Mouse (Mus musculus) left cerebral cortex, postnatal 4 days (tissue): ENCODE results near the gene Mcm3ap. TPM values are rescaled to one million over a fixed set of nuclear protein-coding genes. Genes with fewer than 3 reads are reported as not detected.

ENCODE experiments used
- DNase-seq: peaks from one replicate; pipeline ENCODE4 v3.0.0-alpha.2; 2022
- intact Hi-C: fragments of 180-260 bp; cut with DNase I; formaldehyde crosslinking; loops from one replicate; pipeline ENCODE4 v1.15.1; 2025
- total RNA-seq, 2 experiments: library from RNA; stranded (reverse); gene quantifications; 2 replicates each; pipeline ENCODE4 v1.2.3; 2021

Gene Mcm3ap
- total RNA-seq = 10 to 100 TPM; 59.3 to 61.9 TPM

DNA sequence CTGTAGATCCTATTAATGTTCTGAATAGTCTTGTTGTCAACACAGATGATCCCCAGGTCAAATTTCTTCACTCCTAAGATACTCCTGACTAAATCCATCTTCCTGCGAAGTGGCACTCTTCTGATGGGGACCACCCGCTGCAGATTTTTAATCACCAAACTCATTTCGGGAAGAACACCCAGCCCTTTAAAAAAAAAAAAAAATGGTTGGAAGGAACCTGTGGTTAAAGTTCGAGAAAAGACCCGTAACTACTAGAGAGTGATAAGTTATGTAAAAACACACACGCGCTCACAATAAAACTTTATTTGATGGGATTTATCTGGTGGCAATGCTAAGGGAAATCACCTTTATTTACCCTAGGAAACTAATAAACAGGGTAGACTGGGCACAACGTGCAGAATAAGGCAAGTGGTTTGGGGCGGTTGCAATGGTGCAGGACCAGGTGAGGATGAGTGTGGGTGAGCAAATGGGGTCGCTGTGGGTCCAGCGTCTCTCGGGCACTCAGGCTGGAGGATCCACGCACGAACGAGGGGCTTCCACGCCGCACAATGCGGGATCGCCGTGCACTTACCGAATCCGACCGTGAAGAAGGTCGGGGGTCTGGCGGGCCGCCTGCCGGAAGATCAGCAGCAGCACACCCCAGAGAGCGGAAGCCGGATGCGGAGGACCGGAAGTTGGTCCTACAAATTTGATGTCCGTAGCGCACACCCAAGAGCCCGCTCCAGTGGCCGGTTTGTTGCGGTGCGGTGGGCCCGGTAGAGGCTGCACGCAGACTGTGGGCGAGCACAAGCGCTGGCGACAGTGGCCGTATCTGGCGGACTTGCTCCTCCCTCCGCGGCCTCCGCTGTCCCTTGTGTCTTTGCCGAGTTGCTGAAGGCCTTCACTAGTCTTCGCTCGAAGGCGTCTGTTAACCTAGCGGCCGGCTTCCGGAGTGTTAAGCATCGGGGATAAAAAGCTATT, at the start of gene Mcm3ap, which contains the start of gene Ybey:
TSS of gene Mcm3ap (plus strand) at position 725 of the 960 bp plus-strand sequence.
TSS of gene Ybey (minus strand) at position 912 of the 960 bp plus-strand sequence.
- DNase-seq = peak; percentile 90
- intact Hi-C loops = no loop called here

DNA sequence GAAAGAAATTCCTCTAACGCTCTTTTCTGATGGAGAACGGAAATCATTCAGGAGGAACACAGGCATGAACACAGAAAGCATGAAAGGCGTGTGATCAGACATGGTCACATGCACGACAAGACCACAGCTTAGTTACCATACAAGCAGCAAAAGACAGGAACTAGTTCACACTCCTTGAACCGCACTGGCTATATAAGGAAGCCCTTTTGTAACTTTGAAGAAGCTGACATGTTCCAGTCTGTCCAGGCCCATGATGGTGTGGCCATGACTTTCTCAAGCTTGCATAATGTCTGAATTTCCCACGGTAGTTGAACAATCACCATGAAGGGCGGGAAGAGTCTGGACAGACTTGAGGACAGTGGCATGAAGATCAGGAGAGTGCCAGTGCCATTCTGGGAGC, 43.1 kb upstream of the Mcm3ap start:
- no peak for DNase-seq
- intact Hi-C loops = loop anchor here (10.0 kb wide), 1 partner anchor 89 kb away; no protein-coding TSS in a partner anchor

DNA sequence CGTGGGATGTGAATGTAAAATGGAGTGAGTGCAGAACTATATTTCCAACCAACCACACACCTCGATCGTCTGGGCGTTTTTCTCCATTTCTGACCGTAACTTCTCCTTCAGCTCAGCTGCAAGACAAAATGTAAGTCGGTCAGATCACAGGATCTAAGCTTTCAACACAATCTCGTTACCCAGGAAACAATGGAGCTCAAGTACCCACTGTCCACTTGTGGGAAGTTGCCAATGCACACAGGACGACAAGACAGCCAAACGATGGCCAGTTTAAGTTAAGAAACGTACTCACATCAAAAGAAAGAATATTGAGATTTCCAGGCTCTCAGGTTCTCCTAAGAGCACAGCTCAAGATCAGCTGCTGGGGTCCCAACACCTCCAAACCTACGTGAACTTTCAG, 34.8 kb upstream of the Mcm3ap start:
- DNase-seq = no peak
- intact Hi-C loops = no loop called here

DNA sequence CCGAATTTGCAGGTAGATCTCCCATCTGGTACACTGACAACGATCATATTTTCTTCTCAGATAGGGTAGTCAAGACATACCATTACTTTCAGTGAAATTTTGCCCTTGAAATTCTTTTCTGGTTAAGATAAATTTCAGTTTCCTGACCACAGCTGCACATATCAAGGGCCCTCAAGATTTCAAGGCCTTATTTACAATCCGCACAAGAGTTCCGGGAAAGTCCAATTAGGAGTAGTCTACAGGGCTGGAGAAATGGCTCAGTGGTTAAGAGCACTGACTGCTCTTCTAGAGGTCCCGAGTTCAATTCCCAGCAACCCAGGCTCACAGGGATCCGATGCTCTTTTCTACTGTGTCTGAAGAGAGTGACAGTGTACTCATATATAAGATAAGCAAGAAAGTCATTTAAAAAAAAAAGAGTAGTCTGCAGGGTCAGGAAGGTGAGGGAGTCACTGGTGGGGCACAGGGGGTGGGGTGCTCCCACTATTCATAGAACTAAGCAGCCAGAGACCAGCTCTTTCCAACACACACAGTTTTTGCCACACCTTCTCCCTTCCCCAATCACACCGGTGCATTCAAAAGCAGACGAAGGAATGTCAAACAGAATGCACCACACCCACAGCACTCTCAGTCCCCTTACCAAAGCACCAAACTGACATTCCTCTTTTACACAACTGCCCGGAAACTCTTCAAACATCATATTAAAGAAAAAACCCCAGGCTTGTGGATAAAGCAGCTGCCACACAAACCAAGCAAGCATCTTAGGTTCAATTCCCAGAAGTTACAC, 29.4 kb upstream of the Mcm3ap start:
- DNase-seq = no peak
- intact Hi-C loops = no loop called here

DNA sequence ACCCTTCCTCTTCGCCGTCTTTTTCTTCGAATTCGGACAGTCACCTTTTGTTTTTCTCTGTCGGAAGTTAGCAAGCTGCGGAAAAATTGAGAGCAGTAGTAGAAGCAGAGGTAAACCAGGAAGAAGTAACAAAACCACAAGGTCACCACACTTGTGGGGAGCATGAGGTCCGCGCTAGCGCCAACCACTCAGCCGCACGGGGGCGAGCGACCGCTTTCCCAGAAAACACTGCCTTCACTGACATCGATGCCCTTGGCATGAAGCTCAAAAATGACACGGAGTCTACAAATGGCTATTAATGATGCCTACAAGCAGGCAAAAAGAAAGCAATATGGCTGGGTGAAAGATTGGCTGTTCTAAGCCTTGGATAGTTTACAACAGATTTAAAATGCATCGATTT, 28.4 kb upstream of the Mcm3ap start, which contains the start of gene AC141477.1:
TSS of gene AC141477.1 (minus strand) at position 164 of the 400 bp plus-strand sequence.
- intact Hi-C loops = no loop called here
- DNase-seq = no peak

DNA sequence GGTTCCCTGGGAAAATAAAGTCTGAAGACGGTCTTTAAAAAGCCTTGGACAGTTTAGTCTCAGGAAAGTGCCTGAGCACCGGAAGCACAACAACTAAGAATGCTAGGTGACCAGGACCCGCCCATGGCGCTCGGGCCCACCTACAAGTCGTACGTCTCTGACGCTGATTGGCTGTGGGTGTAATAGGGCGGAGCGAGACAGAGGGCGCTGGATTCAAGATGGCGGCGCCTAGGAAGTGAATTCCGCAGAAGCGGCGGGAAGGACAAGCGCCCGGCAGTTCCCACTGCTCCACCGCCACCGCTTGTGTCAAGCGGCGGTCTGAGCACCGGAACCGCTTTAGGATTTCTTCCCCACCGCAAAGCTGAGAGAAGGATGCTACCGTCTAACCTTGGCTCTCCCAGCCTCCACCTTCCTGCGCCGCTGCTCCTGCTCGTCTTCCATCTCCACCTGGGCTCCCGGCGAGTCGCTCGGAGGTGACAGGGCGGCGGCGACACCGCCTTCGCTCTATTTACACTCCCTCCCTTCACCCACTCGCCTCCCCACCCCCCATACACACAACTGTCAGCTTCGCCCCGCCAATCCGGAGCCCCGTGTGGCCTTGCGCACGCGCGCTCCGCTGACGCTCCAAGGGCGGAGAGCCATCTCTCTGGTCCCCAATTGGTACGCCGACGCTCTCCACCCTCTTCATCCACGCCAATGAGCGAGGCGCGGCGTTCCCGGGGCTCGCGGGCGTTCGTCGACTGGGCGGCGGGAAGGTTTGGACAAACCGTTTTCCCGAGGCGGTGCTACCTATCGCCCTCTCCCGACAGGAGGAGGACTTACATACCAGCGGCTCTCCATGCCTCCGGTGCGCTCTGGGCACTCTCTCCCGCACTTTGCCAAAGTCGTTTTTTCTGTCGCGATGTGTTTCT, 26.3 kb upstream of the Mcm3ap start, which contains the start of gene Pcnt:
TSS of gene Pcnt (minus strand) at position 609 of the 911 bp plus-strand sequence.
- intact Hi-C loops = no loop called here
- DNase-seq = peak; percentile 98

GRCm38 (mm10) chr10:76445996-76446681, 22.6 kb upstream of the Mcm3ap start:
- DNase-seq = no peak

GRCm38 (mm10) chr10:76447406-76448229, 21.1 kb upstream of the Mcm3ap start:
- intact Hi-C loops = no loop called here
- no peak for DNase-seq

More at GRCm38 (mm10) chr10:76445996-76446681, 22.6 kb upstream of the Mcm3ap start:
- intact Hi-C loops = no loop called here

DNA sequence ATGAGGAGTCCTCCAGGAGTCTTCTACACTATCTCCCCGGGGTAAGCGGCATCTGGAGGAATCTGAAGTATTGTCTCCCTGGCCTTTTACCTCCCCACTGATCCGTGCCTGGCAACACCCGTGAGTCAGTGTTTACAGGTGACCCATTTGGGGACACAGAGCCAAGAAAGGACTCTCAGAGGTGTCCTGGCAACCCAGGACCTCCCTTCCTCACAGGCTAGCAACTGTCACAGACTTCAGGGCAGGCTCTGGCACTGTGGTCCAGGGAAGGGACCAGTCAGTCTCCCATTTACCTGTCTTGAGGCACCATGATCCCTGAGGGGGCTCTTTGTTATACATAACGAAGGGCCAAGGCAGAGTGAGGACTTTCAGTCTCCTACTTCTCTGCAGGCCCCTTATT, 19.9 kb upstream of the Mcm3ap start, which contains the start of gene 2610028H24Rik:
TSS of gene 2610028H24Rik (plus strand) at position 231 of the 400 bp plus-strand sequence.
- DNase-seq = no peak
- intact Hi-C loops = no loop called here

- intact Hi-C loops = no loop called here
- DNase-seq = peak; percentile 58
These were observed 13.4 kb upstream of the Mcm3ap start for GRCm38 (mm10) chr10:76455289-76455688.

- intact Hi-C loops = no loop called here
- DNase-seq = no peak
These were observed 7.5 kb upstream of the Mcm3ap start for GRCm38 (mm10) chr10:76461255-76461654.

- no peak for DNase-seq
- intact Hi-C loops = no loop called here
These were observed 6.4 kb upstream of the Mcm3ap start for GRCm38 (mm10) chr10:76462312-76462711.

DNA sequence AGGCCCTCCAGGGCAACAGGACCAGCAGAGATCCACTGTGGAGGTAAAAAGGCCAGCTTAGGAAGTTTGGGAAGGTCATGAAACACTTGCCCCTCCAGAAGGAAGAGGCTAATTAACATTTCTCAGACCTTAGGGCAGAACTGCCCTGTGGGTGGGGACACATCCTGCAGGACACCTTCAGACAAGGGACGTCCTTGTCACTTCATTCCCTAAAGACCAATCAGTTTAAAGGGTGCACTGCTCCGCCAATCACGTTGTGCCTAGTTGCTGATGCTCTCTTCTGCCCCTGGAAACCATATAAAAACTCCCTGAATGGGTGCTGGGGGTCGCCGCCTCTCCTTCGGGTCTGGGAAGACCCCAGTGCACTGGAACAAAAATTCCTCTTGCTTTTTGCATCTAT, 6.0 kb upstream of the Mcm3ap start:
- no peak for DNase-seq
- intact Hi-C loops = no loop called here

DNA sequence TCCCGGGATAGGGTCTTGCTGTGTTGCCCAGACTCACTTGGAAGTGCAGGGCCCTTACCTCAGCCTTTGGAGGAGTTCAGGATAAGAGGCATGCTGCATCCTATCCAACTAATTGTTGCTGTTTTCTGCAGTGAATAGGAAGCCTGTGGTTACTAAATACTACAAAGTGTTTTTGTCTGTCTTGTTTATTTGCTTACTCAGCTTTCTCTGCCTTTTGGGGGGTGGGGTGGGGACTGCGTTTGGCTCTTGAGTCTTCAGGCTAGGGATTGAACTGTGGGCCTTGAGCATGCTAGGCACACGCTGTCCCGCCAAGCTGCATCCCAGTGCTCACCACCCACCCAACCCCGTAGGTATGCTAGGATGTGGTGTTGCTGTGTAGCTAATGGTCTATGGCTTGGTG, 5.0 kb downstream of the Mcm3ap start:
- intact Hi-C loops = no loop called here
- no peak for DNase-seq

GRCm38 (mm10) chr10:76480851-76481250, 12.1 kb downstream of the Mcm3ap start:
- intact Hi-C loops = loop anchor here (10.0 kb wide), 2 partner anchors 186 to 254 kb away; no protein-coding TSS in a partner anchor
- DNase-seq = no peak

DNA sequence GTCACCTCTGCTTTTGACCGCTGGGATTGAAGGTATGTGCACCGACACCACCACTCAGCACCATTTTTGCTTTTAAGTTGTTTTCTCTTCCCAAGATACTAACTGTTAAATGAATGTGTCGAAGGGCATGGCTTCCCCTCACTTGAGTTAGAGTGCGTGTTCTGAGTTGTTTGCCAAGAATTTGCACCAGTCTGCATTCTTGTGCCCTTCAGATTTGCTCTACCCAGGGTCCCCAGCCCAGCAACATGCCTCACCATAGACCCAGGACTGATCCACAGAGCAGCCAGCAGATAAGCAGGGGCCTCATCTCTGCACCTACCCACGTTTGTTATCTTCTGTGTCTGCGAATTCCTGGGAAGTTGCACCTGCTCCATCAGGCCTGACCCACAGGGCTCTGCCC, 12.8 kb downstream of the Mcm3ap start:
- no peak for DNase-seq
- intact Hi-C loops = loop anchor here (10.0 kb wide), 2 partner anchors 187 to 253 kb away; no protein-coding TSS in a partner anchor

DNA sequence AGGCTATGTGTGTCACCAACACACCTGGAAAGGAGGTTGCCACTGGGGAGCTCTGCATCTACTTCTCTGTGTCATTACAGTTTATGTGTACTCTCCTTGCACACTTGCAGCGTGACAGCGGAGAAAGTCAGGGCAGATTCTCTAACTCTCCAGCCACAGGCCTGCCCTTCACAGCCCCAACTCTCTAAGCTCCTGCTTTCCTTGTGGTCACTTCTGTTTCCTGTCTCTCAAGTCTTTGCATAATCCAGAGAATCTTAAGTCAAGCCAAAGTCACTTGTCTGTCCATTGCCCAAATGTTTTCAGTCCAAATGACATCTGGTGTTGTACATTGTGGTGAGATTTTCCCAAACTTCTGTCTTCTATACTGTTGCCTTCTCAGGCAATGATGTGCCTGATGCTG, 17.6 kb downstream of the Mcm3ap start:
- DNase-seq = no peak
- intact Hi-C loops = loop anchor here (10.0 kb wide), 2 partner anchors 192 to 248 kb away; no protein-coding TSS in a partner anchor

- no peak for DNase-seq
- intact Hi-C loops = loop anchor here (10.0 kb wide), 2 partner anchors 193 to 247 kb away; no protein-coding TSS in a partner anchor
These were observed 19.5 kb downstream of the Mcm3ap start for GRCm38 (mm10) chr10:76488265-76488664.
